Mouse (Mus musculus): ENCODE data around the gene Card10. TPM values are rescaled to one million over a fixed set of nuclear protein-coding genes. Genes with fewer than 3 reads are reported as not detected.
"Not testable (repeated sequence)": the region's sequence is repeated elsewhere in the genome, so short reads cannot be mapped to it uniquely, and the experiment has no call there.

Gene Card10
- 1 to 10 TPM; 3.6 to 4.3 TPM for total RNA-seq (2021)

DNA sequence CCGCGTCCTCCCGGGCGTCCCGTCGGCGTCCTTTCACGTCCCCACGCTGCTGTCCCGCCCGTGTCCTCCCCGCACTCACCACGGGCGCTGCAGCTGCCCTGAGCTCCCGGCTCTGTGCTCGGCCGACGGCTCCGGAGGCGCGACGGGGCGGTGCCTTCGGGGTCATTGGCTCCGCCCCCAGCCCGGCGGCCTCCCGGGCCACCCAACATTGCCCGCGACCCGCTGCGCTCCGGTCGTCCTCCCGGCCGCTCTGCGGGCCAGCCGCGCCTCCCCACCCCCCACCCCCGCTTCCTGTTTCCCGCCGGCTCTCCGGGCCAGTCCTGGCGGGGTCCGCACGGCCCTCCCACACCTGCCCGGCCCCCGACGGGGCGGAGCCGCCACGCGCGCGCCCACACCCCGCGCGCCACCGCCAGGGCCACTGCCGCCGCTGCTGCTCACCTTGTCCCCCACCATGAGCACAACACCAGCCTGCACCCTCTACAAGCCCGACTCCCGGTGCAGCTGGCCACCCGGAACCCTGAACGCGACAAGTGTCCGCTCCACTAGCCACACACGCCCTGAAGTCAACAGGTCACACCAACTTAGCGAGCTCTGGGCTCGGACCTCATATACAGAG, at the start of gene Card10:
TSS of gene Card10 (minus strand) at position 267 of the 616 bp plus-strand sequence.
- intact Hi-C loops (cut with DNase I) = no loop called here
- no peak for DNase-seq (ENCODE audit: low spot score in 2 of 2)

DNA sequence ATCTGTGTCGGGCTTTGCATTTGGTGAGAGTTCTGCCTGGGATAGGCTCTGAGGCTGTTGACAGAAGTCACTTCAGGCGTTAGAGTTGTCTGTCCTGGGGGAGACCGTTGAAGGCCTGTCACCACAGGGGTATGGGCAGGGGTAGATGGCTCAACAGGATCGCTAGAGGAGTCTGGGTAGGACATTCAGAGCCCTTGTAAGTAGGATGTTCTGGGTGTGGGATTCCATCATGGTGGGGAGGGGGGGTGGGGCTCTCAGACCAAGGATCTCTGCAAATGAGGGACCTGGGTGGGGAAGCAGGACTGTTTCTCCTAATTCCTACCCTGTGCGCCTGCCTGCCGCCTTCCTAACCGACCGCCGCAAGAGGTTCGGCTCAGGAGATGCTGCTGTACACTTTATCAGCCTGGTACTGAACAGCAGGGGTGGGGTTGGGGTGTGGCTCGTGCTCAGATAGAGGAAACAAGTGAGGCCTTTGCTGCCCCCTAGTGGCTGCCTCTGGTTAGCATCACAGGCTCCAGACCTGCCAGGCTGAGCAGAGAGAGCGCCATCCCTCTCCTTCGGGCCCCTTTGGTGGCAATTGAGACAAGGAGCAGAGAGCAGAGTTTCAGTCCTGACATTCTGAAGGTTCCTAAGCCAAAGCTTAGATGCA, 48.8 kb upstream of the Card10 start:
- DNase-seq (ENCODE audit: low spot score in 2 of 2) = peak; percentile 85 to 87

DNA sequence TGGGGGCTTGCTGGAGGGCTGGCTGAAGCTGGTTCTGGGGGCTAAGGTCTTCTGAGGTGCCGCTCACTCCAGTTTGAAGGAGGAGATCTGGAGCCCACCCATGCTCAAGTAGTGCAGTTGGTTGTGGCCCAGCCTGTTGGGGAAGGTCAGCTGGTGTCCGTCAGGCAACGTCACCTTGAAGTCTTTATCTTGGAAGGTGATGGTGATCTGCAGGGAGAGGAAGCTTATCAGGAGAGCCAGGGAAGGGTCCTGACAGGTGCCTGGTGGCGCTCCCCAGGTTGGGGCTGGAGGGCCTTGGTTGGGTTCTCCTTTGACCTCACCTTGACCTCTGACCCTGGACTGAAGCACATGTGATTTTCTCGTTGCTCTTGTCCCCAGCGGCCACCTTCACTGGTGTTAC, 48.1 kb upstream of the Card10 start:
- DNase-seq (ENCODE audit: low spot score in 2 of 2) = no peak
- intact Hi-C loops (cut with DNase I) = loop anchor here (5.0 kb wide), 1 partner anchor 229 kb away; no protein-coding TSS in a partner anchor

More for the DNA sequence above, 48.8 kb upstream of the Card10 start:
- intact Hi-C loops (cut with DNase I) = loop anchor here (5.0 kb wide), 1 partner anchor 229 kb away; no protein-coding TSS in a partner anchor

DNA sequence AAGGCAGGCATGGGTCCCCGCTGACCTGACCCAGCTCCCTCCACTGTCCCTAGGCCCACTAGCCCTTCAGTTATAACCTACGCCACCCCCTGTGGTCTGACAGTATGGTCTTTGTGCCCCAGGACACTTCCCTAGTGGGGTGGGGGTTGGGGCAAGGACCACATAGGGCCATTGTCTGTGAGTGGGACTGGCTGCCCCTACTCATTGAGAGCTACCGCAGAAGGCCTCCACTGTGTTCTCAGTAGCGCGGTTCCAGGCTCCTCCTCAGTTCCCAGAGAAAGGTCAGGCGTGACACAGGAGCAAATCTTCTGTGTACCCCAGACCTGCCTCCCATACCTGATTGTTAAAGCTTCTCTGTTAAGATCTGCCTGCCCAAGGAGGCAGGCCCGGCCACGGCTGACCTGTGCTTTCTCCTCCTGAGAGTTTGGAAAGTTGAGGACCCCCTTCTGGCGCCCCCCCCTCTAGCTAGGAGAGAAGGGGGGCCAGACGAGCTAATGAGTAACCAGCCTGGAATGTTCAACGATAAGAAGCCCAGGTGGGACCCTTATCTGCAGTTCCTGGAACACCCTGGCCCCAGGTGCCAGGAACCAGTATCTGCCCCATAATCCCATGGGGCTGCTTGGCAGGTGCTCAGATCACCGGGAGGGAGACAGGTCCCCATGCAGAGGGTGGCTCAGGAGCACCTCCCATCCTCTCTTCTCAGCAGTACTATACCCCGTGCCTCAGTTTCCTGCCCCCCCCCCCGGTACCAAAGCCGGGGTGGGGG, 47.4 kb upstream of the Card10 start:
- no peak for DNase-seq (ENCODE audit: low spot score in 2 of 2)
- intact Hi-C loops (cut with DNase I) = loop anchor here (5.0 kb wide), 1 partner anchor 228 kb away; no protein-coding TSS in a partner anchor

DNA sequence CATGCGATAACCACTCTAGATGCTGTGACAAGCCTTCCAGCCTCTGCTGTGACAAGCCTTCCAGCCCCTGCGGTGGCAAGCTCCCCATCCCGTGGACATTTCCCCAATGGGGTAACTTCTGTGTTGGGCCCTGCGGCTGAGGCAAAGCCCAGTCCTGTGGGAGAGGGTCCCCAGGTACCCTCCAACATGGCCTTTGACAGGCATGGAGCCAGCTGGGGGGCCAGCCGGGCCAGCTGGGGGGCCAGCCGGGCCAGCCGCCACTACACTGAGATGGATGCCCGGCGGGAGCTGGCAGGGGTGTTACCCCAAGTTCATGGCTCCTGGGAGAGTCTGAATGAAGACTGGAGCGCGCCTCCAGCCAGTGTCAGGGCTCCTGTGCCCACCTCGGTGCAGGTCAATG, 46.6 kb upstream of the Card10 start:
- intact Hi-C loops (cut with DNase I) = loop anchor here (2.0 kb wide), 1 partner anchor 23 kb away; no protein-coding TSS in a partner anchor

DNA sequence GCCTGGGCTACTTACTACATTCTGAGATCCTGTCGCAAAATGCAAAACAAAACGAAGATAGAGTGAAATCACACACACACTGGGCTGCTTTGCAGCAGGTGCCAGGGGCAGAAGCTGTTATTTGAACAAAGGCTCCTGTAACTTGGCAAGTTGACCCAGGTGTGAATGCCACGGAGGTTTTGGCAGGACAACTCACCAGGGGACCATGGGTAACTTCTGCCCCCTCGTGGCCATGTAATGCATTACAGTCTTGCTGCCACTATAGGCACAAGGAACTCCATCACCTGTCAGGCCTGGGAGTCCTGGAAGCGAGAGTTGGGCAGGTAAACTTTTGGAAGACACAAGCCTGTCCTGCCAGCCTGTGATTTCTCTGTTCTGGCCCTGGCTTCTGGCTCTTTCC, 45.6 kb upstream of the Card10 start:
- intact Hi-C loops (cut with DNase I) = loop anchor here (2.0 kb wide), 1 partner anchor 22 kb away; no protein-coding TSS in a partner anchor

More for the DNA sequence above, 46.6 kb upstream of the Card10 start:
- DNase-seq (ENCODE audit: low spot score in 2 of 2) = no peak

DNA sequence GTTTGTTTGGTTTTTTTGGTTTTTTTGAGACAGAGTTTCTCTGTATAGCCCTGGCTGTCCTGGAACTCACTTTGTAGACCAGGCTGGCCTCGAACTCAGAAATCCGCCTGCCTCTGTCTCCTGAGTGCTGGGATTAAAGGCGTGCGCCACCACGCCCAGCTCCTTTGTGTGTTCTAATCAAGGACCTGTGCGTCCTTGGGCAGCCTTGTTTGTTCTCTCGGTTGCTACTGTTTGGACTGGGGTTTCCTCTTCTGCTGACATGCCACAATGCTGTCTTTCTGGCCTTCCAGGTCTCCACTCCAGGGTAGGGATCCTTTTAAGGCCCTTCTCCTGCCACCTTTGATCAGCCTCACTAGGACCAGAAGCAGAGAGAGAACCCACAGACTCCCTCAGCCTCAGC, 44.0 kb upstream of the Card10 start:
- intact Hi-C loops (cut with DNase I); DNase-seq (ENCODE audit: low spot score in 2 of 2): not testable (repeated sequence)

More for the DNA sequence above, 45.6 kb upstream of the Card10 start:
- peak; percentile 59 to 73 for DNase-seq (ENCODE audit: low spot score in 2 of 2)

DNA sequence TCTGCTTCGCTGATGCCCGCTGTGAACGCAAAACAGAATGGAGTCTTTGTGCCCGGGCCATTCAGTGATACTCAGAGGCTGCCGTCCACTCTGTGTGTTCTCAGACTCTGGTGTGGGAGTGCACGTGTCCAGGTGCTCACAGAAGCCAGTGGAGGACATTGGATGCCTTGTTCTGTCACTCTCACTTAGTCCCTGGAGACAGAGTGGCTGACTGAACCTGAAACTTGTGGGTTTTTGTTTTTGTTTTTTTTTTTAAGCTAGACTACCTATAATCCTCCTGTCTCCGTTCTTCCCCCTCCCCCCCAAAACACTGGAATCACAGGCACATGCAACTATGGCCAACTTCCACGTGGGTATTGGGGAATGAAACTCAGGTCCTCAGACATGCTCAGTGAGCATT, 43.5 kb upstream of the Card10 start:
- no peak for DNase-seq (ENCODE audit: low spot score in 2 of 2)
- intact Hi-C loops (cut with DNase I) = no loop called here

DNA sequence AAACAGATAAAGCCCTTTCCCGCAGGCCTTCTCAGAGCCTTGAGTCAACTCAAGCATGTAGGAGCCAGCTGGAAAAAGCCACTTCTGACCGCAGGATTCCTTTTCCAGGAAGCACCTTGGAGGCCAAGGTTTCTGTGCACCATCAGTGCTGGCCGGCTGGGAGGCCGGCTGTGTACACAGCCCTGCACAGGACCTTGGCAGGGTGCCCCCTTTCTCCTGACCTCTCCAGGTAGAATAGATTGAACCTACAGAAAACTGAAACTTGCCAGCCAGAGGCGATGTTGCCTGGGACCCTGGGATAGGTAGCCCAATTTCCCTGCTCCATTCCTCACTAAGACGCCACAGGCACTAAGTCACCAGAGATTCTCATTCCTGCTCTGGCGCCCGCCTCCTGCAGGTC, 43.0 kb upstream of the Card10 start:
- intact Hi-C loops (cut with DNase I) = no loop called here
- no peak for DNase-seq (ENCODE audit: low spot score in 2 of 2)

DNA sequence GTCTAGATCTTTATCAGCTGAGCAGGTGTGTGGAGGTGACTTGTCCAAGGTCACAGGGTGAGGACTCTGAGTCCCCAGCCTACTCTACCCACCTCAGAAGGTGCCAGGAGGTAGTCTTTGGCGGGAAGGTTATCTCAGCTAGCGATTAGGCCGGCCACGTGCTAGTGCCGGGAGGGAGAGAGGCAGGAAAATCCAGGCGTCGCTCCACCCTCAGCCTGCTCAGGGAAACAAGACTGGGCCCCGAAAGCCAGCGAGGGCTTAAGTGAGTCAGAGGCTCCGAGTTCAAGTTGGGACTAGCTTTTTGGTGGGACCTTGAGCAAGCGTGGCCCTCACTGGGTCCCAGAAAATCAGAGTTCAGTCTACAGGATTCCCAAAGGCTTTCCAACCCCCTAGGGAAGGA, 42.5 kb upstream of the Card10 start:
- intact Hi-C loops (cut with DNase I) = no loop called here
- no peak for DNase-seq (ENCODE audit: low spot score in 2 of 2)

DNA sequence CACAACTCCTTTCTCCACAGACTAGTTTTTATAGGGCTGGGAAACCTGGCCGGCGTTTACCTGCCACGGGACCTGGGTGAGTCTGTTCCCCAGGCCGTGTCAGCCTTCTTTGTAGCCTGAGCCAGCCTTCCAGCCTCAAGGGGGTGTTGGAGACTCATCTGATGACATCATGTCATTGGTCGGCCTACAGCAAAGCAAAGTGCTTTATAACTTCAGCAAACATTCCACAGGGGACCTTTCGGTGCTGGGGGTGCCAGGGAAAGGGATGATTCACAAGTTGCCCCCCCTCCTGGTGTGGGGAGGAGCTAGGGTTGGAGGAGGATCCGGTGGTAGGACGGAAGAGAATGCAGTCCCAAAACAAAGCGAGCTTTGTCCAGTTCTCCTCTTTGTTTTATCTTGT, 41.9 kb upstream of the Card10 start:
- DNase-seq (ENCODE audit: low spot score in 2 of 2) = no peak
- intact Hi-C loops (cut with DNase I) = no loop called here

DNA sequence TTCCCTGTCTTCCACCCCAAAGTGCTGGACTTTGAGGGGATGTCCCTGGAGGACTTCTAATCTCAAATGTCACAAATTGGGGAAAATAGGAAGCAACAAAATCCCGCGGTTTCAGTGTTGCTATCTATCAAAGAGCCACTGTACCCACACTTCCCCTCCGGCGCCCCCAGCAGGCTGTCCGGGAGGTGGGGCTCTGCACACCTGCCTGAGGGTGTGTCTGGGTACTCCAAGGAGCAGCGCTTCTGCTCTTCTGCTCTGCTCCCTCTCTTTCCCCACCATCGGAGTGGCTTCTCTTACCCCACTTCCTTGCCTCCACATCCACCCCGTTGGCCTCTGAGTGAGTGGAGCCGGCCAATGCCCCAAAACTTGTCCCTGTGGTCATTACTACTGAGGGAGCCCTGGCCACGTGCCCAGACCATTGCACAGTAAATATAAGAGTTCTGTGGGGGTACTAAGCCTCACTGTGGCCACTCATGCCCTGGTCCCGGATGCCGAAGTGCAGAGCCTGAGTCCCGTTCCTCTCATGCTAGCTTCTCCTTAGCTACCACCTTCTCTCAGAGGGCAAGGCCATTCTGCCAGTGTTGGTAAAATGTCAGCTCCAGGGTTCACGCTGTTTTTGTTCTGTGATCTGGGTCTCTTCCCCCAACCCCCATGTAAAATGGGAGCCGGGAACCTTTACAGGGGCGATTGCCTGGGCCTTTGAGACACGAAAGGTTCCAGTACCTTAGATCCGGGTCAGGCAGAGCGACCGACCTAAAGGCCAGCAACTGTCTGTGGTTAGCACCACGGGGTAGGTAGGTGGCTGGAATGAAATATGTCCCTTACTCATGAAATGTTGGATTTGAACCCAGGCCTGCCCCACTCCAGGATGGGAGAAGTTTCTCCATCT, 41.0 kb upstream of the Card10 start:
- intact Hi-C loops (cut with DNase I) = no loop called here
- no peak for DNase-seq (ENCODE audit: low spot score in 2 of 2)

DNA sequence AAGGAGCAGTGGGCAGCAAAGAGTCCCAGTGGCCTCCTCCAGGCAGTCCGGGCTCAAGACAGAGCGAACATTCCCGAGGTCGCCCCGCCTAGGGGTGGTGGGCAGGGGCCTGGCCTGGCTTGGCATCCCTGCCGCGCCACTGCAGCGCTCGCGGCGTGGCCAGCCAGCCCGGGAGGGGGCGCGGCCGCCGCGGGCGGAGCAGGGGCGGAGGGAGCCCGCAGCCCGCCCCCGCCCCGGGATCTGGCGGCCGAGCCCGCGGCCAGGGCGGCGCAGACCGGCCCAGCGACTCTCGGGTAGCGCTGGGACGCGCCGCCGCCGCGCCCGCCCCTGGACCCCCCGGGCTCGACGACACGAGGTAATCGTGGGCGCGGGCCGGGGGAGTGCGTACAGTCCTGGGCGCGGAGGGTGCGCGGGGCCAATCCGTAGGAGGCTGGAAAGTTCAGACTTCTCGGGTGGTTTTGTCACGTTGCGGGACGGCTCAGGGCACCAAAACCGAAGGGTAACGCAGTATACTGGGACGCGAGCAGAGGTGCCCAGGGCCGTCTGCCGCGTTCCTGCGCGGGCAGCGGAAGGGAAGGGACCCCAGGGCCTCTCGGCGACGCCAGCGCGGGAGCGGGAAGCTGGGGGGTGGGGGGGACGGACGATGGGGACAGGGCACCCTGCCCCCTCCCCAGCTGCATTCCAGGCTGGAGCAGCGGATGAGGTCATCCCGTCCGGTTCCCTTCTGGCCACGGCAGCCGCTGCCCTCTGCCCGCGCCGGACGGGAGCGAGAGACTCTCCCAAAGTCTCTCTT, 39.7 kb upstream of the Card10 start, which contains the start of gene Cdc42ep1:
TSS of gene Cdc42ep1 (plus strand) at position 254 of the 793 bp plus-strand sequence.
- intact Hi-C loops (cut with DNase I) = no loop called here

DNA sequence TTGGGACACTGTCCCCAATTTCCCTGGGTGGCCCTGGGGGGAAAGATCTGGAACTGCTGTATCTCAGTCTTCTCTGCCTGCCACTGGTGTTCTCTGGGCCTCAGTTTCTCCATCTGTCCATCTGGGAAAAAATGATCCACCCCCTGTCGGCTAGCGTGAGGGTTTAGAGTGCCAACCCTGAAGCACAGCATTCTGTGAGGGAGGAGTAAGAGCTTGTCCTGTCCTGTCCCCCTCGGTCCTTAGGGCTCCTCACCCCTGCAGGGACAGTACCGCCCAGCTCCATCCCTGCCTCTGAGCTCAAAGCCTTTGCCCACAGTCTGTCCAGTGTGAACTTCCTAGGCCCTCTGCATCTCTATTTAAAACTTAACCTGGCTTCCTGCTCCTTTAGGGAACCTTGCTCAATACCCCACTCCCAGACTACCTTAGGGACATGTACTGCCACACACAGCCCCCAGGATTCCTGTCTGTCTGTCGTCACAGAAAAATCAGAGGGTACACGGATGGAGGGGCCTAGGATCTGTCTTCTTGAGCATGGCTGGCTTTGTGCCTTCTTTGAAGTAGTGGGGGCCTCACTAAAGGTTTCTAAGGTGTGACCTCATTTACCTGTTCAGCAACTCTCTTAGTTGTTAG, 38.4 kb upstream of the Card10 start:
- intact Hi-C loops (cut with DNase I) = no loop called here
- DNase-seq (ENCODE audit: low spot score in 2 of 2) = no peak

More for the DNA sequence above, 39.7 kb upstream of the Card10 start, which contains the start of gene Cdc42ep1:
- DNase-seq (ENCODE audit: low spot score in 2 of 2) = peak in 1 of 2 experiments; percentile 40

DNA sequence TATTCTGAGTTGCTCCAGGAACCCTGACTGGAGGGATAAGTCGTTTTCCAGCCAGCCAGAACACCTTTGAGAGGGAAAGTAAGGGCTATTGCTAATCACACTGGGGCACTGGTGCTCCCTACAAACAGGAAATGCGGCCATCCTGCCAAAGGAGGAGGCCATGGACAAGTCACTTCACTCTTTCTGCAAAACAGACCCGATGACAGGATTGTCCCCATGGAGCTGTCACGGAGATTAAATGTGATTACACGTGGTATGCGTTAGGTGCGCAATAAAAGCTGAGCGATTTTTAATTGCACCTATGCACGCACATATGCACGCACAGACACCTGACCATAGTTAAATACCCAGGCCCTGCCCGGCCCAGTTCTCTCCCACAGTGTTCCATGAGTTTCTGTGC, 37.9 kb upstream of the Card10 start:
- no peak for DNase-seq (ENCODE audit: low spot score in 2 of 2)
- intact Hi-C loops (cut with DNase I) = no loop called here

DNA sequence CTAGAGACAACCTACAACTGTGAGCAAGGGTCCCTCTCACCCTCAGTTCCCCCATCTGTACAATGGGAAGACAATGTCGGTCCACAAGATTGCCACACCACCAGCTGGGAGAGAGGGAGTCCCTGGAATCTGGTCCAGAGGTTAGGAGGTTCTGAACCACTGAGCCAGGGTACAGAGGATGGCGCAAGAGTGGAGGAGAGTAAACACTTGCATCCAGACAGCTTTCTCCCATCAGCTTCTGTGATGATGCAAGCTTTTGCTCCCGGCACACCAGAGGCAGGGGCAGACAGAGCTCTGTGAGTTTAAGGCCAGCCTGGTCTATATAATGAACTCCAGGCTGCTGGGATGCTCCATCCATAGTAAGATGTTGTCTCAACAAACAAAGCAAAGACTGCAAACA, 37.4 kb upstream of the Card10 start:
- intact Hi-C loops (cut with DNase I) = no loop called here
- no peak for DNase-seq (ENCODE audit: low spot score in 2 of 2)

DNA sequence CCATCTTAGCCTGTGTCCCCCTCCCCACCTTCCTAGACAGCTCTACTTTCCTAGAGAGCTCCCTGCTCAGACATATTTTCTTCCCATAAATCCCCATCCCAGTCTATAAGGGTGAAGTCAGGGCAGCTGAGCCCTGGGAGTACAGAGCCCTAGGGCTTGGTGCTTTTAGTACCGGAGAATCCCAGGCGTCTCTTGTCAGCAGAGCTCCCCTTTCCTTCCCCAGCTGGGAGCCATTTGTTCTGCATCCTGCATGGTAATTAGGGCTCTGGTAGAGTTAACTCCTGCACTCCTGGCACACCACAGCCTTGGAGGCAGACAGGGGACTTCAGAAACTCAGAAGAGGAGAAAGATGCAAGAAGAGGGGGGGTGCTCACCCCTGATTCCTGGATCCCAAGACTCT, 36.9 kb upstream of the Card10 start:
- intact Hi-C loops (cut with DNase I) = no loop called here
- no peak for DNase-seq (ENCODE audit: low spot score in 2 of 2)

DNA sequence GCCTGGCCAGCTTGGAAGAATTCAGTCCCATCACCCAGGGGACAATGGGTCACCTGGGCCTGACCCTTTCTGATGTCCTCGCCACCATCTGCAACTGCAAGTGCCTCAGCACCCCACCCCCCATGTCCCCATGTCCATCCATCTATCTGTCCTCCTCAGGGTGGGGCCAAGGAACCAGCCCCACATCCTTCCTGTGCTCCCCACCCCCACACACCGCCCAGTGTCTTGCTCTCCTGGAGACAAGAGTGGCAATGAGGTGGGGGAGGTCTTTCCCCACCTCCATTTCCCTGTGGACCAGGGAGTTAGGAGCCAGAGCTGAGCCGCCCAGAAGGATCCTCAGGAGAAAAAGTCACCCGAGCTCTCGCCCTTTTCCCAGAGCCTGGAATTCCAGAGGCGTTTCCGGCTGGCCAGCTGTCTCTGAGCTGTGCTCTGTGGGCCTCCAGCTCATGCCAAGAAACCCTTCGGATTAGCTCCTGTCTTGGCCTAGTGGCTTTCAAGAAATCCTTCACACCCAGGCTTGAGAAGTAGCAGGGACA, 33.3 kb upstream of the Card10 start:
- intact Hi-C loops (cut with DNase I) = no loop called here
- no peak for DNase-seq (ENCODE audit: low spot score in 2 of 2)
